ENCODE assay signal across 14 mouse cellular contexts in genomic region chr11:34398555-34398954, GRCm38 (mm10).
DNase-seq lines count a peak whose midpoint lies in the region; ATAC-seq lines count a peak whose summit lies in the region.
"Had no signal": no experiment of that assay in that cellular context is flagged by ENCODE, and none has a peak within 500 bp of the region (broad histone marks: within the 10 kb centered on the region; RNA-seq: fewer than 3 reads in every experiment).

No protein-coding gene starts in this region.

- peak; percentile 8 for DNase-seq in kidney, postnatal 10 days
- DNase-seq in kidney, postnatal 25 days: no peak
- peak; percentile 58 for DNase-seq in CD4-positive, CD25-positive, alpha-beta regulatory T cell, adult 2 months (ENCODE audit: low read depth, low spot score)
- peak; percentile 41 for DNase-seq in naive thymus-derived CD4-positive, alpha-beta T cell, adult 2 months (ENCODE audit: low read depth)
- no peak for DNase-seq in urinary bladder, adult 2 months (ENCODE audit: low spot score)
- DNase-seq in left cerebral cortex, adult 18-20 months (ENCODE audit: low spot score in 2 of 2): no peak
- DNase-seq: B cell, adult 2 months; cerebellum, adult 2 months; gastrocnemius, postnatal 14 days; lung, adult 18-20 months; lung, postnatal 36 days; right cerebral cortex, adult 18-20 months had no signal

- ATAC-seq in common myeloid progenitor, adult 5-6 weeks (replicated peaks; ENCODE audit: low read depth, poor library complexity, severe bottlenecking): peak; percentile 23; the same call in 1 of the 2 replicates
- ATAC-seq: forebrain, embryonic 15.5 days had no signal

Comparison
In these comparisons a context has a peak if more than half of its experiments do, and no peak if none do; other contexts are left out.
1. DNase-seq: peak in kidney, postnatal 10 days (single experiment), CD4-positive, CD25-positive, alpha-beta regulatory T cell, adult 2 months (single experiment) and naive thymus-derived CD4-positive, alpha-beta T cell, adult 2 months (single experiment); none in kidney, postnatal 25 days (0 of 2), urinary bladder, adult 2 months (single experiment) and left cerebral cortex, adult 18-20 months (0 of 2).